Mouse (Mus musculus) spleen, adult 2 months (tissue): ENCODE results near the gene Bcr. TPM values are rescaled to one million over a fixed set of nuclear protein-coding genes. Genes with fewer than 3 reads are reported as not detected.
A peak's percentile ranks its signal among the peaks of the same experiment; 100 is the strongest.

Experiments
- DNase-seq, 2 experiments: peaks; one replicate each; pipeline versions ENCODE4 v3.0.0 to v3.0.0-alpha.2; 2012 to 2021; ENCODE audit warnings: low spot score in 2 of 2, low read depth in 1 of 2
- H3K27ac ChIP-seq: fragments of 200-500 bp; 2 replicates; pipeline ENCODE4 v1.5.1; 2012; ENCODE audit warnings: low read length, inconsistent platforms; ENCODE audit not compliant: insufficient read depth
- H3K27me3 ChIP-seq: fragments of 200-500 bp; 2 replicates; pipeline ENCODE4 v1.6.1; 2012; ENCODE audit warnings: mild to moderate bottlenecking, moderate library complexity, low read length, inconsistent platforms; ENCODE audit not compliant: control insufficient read depth, insufficient read depth
- H3K36me3 ChIP-seq: fragments of 200-500 bp; 2 replicates; pipeline ENCODE4 v1.6.1; 2012; ENCODE audit warnings: mild to moderate bottlenecking, low read length, inconsistent platforms; ENCODE audit not compliant: control insufficient read depth, insufficient read depth
- H3K4me1 ChIP-seq: fragments of 200-500 bp; 2 replicates; pipeline ENCODE4 v1.6.1; 2011; ENCODE audit warnings: inconsistent platforms; ENCODE audit not compliant: control insufficient read depth, insufficient read depth, insufficient read length
- H3K4me3 ChIP-seq: fragments of 200-500 bp; 2 replicates; pipeline ENCODE4 v1.5.1; 2011; ENCODE audit warnings: mild to moderate bottlenecking, inconsistent platforms; ENCODE audit not compliant: insufficient read depth, insufficient read length; ENCODE audit errors: extremely low read depth
- CTCF ChIP-seq: fragments of 200-500 bp; IDR thresholded peaks from 2 replicates; pipeline ENCODE4 v1.5.1; 2011; ENCODE audit warnings: mild to moderate bottlenecking, inconsistent platforms; ENCODE audit not compliant: insufficient read depth, insufficient read length, insufficient replicate concordance; ENCODE audit errors: extremely low read depth
- POLR2A ChIP-seq: fragments of 200-500 bp; IDR thresholded peaks from 2 replicates; pipeline ENCODE4 v1.6.1; 2011; ENCODE audit warnings: low read depth, low read length, inconsistent platforms
- WGBS: fragments of 180-500 bp; shearing (Covaris S2); methylation state at CpG from one replicate; pipeline ENCODE4 v1.1.7; 2018; 5-methylcytosine and 5-hydroxymethylcytosine counted together
- polyA plus RNA-seq: library from polyadenylated mRNA; depleted of rRNA; stranded (reverse); fragments of >200 nt; gene quantifications from 2 replicates; pipeline ENCODE4 v1.2.3, GENCODE M21; 2012

Gene Bcr
- polyA plus RNA-seq, 1 experiment: 17.8 TPM

GRCm38 (mm10) chr10:75121028-75121427 is 60.6 kb downstream of the Bcr start:
- Histone ChIP-seq H3K27me3 (no peaks in the 10 kb centered on the region), H3K4me1 (peaks cover 15% of the 10 kb centered on the region), H3K36me3 (no peaks in the 10 kb centered on the region), H3K4me3 (no peak overlapping the region), H3K27ac (peak overlapping the region; percentile 53; the same call in 1 of the 2 replicates)
- TF ChIP-seq POLR2A (no peak), CTCF (no peak)
- WGBS: 31% methylated on average over 5 of the region's 5 CpGs
- DNase-seq: peak; percentile 12 to 31

GRCm38 (mm10) chr10:75125577-75125976 is 65.2 kb downstream of the Bcr start:
- Histone ChIP-seq H3K27me3 (no peaks in the 10 kb centered on the region), H3K27ac (no peak overlapping the region), H3K36me3 (no peaks in the 10 kb centered on the region), H3K4me1 (peaks cover 7% of the 10 kb centered on the region; the same call in 1 of the 2 replicates), H3K4me3 (no peak overlapping the region)
- 15% methylated on average over 4 of the region's 4 CpGs for WGBS
- TF ChIP-seq POLR2A: no peak
- no peak for TF ChIP-seq CTCF
- peak in 1 of 2 experiments; percentile 53 for DNase-seq

GRCm38 (mm10) chr10:75129283-75129710 is 68.9 kb downstream of the Bcr start:
- TF ChIP-seq POLR2A (no peak), CTCF (no peak)

GRCm38 (mm10) chr10:75130372-75131046 is 70.1 kb downstream of the Bcr start:
- no peak for TF ChIP-seq CTCF
- no peak for TF ChIP-seq POLR2A
- H3K27me3 ChIP-seq: no peaks in the 10 kb centered on the region
- no peak overlapping the region for H3K4me3 ChIP-seq
- DNase-seq: no peak
- H3K36me3 ChIP-seq: 0 out of 2 replicates have a peak, but pooled peaks cover 4% of the 10 kb centered on the region
- H3K4me1 ChIP-seq: no peaks in the 10 kb centered on the region
- H3K27ac ChIP-seq: no peak overlapping the region
- WGBS: 72% methylated on average over 4 of the region's 4 CpGs

More at GRCm38 (mm10) chr10:75129283-75129710, 68.9 kb downstream of the Bcr start:
- 58% methylated on average over 7 of the region's 7 CpGs for WGBS
- Histone ChIP-seq H3K27me3 (no peaks in the 10 kb centered on the region), H3K4me3 (no peak overlapping the region), H3K27ac (no peak overlapping the region), H3K36me3 (0 out of 2 replicates have a peak, but pooled peaks cover 4% of the 10 kb centered on the region), H3K4me1 (no peaks in the 10 kb centered on the region)
- no peak for DNase-seq

GRCm38 (mm10) chr10:75131625-75132024 is 71.2 kb downstream of the Bcr start:
- DNase-seq: no peak
- Histone ChIP-seq H3K4me1 (peaks cover 2% of the 10 kb centered on the region; the same call in 1 of the 2 replicates), H3K36me3 (0 out of 2 replicates have a peak, but pooled peaks cover 4% of the 10 kb centered on the region), H3K27me3 (no peaks in the 10 kb centered on the region), H3K27ac (no peak overlapping the region), H3K4me3 (no peak overlapping the region)
- TF ChIP-seq POLR2A (no peak), CTCF (no peak)
- 90% methylated on average over 8 of the region's 8 CpGs for WGBS

- WGBS: 94% methylated on average over 15 of the region's 15 CpGs
Measured at GRCm38 (mm10) chr10:75134861-75135517, 74.6 kb downstream of the Bcr start.

More at GRCm38 (mm10) chr10:75134861-75135517, 74.6 kb downstream of the Bcr start:
- Histone ChIP-seq H3K27ac (no peak overlapping the region), H3K4me3 (no peak overlapping the region), H3K36me3 (0 out of 2 replicates have a peak, but pooled peaks cover 4% of the 10 kb centered on the region), H3K4me1 (peaks cover 7% of the 10 kb centered on the region; the same call in 1 of the 2 replicates), H3K27me3 (no peaks in the 10 kb centered on the region)
- no peak for TF ChIP-seq CTCF
- no peak for TF ChIP-seq POLR2A
- no peak for DNase-seq
